Mouse (Mus musculus) adrenal gland, adult 10 weeks (tissue): ENCODE measurements around the gene Vmn1r211. TPM values are rescaled to one million over a fixed set of nuclear protein-coding genes. Genes with fewer than 3 reads are reported as not detected.

Experiments
- polyA plus RNA-seq: library from polyadenylated mRNA; stranded (reverse); fragments of 350-450 nt; fragmentation: Illumina TruSeq; extraction: RNeasy Lipid Tissue Mini Kit (QIAGEN cat#74804); gene quantifications from one replicate; pipeline ENCODE4 v1.2.3, GENCODE M21; 2014; ENCODE audit warnings: low read depth, low replicate concordance

The Vmn1r211 gene
- not detected for polyA plus RNA-seq

DNA sequence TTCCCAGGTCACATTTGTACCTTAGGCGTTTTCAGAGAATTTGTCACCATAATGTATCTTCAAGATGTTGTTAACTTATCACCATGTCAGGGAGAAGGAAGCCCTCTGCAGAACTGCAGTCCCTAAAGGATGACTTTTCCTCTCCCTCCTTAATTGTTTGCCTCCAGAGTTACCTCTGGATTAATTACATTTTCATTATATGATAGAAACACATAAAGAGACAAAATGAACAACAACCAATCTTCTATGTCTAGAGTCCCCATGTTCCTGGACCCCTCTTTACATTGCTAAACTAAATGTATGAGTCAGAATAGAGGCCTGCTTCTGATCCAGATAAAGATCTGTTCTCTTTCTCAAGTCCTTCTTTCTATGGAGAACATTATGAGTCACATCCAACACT lies at the start of gene Vmn1r211:
Gene Vmn1r211 (minus strand): TSS at position 101 of the 400 bp plus-strand sequence.

DNA sequence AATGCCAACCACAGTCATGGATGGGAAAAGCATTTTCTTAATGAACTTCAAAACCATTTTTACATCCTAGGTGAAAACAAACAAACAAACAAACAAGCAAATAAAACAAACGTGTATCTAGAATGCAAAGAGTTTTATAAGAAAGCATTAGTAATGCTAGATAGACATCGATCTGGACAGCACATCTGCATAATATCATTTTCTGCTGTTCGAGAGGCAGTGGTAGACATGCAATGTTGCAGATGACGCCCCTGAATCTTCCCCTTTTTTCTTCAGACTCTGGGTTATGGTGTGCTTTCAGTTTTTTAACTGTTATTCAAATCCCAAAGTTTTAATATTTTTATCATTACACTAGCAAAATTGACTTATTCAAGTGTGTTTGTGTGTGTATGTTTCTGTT lies 26.7 kb upstream of the Vmn1r211 start, which contains the start of gene Vmn1r212:
Gene Vmn1r212 (minus strand): TSS at position 101 of the 400 bp plus-strand sequence.

DNA sequence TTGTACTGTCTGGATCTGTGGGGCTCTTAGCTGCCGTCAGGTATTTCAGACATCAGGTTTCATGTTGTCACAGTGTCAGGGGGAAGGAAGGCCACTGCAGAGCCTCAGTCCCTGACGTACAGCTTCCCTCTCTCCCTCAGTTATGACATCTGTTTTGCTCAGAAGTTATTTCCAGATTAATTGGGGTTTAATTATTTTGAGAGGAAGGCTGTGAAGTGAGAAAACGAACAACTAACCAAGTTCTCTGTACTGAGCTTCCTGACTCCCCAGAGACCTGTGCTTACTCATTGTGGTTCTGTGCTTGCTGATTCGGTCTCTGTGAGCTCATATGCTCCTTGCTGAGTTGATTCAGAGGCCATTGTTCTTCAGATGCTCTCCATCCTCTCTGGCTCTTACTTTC lies 26.1 kb downstream of the Vmn1r211 start, which contains the start of gene Vmn1r210:
Gene Vmn1r210 (minus strand): TSS at position 101 of the 400 bp plus-strand sequence.

DNA sequence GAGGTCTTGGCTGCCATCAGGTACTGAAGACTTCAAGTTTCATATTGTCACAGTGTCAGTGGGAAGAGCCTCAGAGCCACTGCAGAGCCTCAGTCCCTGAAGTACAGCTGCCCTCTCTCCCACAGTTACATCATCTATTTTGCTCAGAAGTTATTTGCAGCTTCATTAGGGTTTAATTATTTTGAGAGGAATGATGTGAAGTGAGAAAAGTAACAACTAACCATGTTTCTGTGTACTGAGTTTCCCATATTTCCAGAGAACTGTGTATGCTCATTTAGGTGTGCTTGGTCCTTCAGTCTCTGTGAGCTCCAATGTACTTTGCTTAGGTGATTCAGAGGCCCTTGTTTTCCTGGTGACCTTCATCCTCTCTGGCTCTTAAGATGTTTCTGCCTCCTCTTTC lies 47.8 kb downstream of the Vmn1r211 start, which contains the start of gene Vmn1r209:
Gene Vmn1r209 (minus strand): TSS at position 101 of the 400 bp plus-strand sequence.

Other genes starting within 250 kb of the Vmn1r211 start
- gene Vmn1r206, start 233.3 kb downstream of the Vmn1r211 start, polyA plus RNA-seq, result not detected
- gene Vmn1r207-ps, start 127.9 kb downstream of the Vmn1r211 start, polyA plus RNA-seq, result not detected
- gene Vmn1r208, start 80.2 kb downstream of the Vmn1r211 start, polyA plus RNA-seq, result not detected
- gene Vmn1r209, start 47.9 kb downstream of the Vmn1r211 start, polyA plus RNA-seq, result not detected
- gene Vmn1r210, start 26.2 kb downstream of the Vmn1r211 start, polyA plus RNA-seq, result not detected
- gene Vmn1r212, start 26.6 kb upstream of the Vmn1r211 start, polyA plus RNA-seq, result not detected
- gene Vmn1r213, start 150.1 kb upstream of the Vmn1r211 start, polyA plus RNA-seq, result not detected
- gene Vmn1r214, start 172.9 kb upstream of the Vmn1r211 start, polyA plus RNA-seq, result not detected
- not detected for gene Vmn1r215, start 210.5 kb upstream of the Vmn1r211 start, polyA plus RNA-seq